Mouse (Mus musculus): ENCODE measurements around the gene Polh.

Gene Polh

DNA sequence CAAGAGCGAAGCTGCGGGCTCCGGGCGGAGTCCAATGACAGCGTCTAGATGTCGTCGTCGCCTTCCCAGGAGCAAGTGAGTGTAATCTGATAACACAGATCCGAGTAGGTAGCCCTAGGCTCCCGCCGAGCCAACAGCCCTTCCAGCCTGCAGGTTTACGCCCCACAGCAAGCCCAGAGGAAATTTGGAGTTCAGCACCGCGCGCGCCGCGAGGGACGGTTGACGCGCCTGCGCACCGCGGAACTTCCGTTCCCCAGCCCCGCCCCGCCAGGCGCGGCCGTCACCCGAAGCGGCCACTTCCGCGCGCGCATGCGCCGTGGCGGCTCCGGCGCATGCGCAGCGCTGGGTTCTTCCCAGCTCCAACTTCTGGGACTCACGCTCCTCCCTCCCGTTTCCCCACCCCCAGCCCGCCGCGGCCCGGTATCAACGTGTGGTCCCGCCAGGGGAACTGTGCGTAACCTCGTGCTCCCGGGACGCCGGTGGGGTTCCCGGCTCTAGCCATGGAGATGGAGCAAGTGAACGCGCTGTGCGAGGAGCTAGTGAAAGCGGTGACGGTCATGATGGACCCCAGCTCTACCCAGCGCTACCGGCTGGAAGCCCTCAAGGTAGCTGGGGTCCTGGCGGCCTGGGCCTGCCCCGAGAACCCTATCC is at the start of gene Polh, which contains the start of gene Xpo5:
TSS of gene Polh (minus strand) at position 225 of the 651 bp plus-strand sequence.
TSS of gene Xpo5 (plus strand) at position 362 of the 651 bp plus-strand sequence.
- DNase-seq (ENCODE audit: low spot score) = peak; percentile 59

DNA sequence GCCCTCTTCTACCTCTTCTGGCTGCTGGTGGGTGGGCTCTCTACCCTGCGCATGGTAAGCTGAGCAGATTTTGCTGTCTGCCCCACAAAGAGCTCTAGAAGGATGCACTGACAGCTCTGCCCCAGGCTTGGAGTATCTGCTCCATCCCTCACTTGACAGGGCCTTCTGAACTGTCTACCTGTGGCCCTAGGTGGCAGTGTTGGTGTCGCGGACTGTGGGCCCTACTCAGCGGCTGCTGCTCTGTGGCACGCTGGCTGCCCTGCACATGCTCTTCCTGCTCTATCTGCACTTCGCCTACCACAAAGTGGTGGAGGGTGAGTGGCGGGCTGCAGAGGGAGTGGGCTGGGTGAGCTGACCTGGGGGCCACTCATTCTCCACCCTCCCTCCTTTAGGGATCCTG is 48.7 kb upstream of the Polh start:
- DNase-seq (ENCODE audit: low spot score) = no peak

DNA sequence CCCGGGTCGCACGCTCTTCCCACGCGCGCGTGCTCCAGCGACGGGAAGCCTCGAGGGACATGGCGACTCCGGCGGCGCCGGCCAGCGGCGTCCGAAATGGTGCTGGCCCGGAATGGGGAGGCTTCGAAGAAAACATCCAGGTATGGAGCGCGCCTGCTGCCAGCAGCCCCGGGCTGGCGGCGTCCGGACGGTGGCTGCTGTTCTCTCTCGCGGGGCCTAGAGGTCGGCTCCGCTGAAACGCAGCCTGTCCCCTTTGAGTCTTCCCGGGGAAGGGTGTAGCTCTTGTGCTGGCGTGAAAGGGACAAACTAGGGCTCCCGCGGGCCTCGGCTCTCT is 45.7 kb upstream of the Polh start:
- DNase-seq (ENCODE audit: low spot score) = no peak

DNA sequence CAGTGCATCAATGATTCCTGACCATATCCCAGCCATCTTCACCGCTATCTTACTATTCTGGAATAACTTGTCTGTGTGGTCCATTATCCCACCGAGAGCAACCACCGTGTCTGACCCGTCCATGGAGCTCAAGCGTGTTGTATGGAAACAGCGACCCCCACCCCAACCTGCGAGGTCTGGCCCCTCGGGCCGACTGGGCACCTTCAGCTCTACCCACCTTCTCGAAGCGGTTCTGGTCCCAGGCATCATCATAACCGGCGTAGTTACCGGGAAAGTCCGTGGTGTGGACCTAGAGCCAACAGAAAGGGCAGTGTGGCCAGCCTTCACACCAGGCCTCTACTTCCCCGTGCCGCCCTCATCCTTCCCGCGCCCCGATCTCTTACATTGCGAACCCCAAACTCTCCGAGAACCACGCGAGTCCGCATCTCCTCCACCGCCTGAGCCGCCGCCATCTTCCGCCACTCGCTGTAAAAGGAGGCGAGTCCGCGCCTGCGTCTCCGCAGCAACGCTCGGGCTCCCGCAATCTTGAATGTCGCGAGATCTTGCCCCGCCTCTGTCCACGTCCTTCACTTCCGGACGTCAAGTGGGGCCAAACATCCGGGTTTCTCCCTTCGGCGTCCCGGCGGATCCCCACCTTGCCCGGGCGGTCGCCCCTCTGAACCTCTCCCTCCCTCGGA is 45.2 kb upstream of the Polh start, which contains the start of the genes Polr1c and Yipf3:
TSS of gene Polr1c (minus strand) at position 543 of the 677 bp plus-strand sequence.
TSS of gene Yipf3 (plus strand) at position 569 of the 677 bp plus-strand sequence.
- DNase-seq (ENCODE audit: low spot score) = peak; percentile 77

DNA sequence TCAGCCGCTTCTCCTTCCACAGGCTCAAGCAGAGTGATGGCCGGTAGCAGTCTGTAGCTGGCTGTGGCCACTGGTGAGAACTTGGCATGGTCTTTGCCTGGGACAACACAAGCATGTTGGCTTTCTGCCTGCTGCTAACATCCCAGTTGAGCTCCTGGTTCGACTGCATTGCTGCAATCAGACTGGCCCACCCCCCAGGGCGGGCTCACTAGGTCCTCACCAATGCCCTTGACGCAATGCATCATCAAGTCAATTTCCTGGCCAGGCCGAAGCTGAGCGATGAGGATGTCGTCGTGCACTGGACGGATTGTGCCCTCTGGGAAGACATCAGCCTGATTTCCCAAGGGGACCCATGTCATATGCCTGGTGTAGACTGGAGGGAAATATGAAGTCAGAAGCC is 42.1 kb upstream of the Polh start:
- DNase-seq (ENCODE audit: low spot score) = no peak

DNA sequence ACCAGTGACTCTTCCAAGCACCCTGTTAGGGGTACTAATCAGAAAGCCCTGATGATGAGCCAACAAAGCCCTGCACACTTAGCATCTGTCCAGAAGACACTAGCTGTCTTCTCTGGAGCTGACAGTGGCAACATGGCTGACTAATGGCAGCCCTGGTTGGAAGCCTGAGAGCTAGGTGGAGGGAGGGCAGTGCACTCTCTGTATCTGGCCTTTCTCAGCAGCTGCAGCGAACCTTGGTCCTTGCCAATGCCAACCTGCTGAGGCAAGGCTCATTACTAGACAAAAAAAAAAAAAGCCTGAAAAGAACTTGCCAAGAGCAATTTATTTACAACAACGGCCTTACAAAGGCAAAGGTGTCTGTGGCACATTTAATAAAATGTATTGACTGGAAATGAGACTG is 41.2 kb upstream of the Polh start:
- no peak for DNase-seq (ENCODE audit: low spot score)

DNA sequence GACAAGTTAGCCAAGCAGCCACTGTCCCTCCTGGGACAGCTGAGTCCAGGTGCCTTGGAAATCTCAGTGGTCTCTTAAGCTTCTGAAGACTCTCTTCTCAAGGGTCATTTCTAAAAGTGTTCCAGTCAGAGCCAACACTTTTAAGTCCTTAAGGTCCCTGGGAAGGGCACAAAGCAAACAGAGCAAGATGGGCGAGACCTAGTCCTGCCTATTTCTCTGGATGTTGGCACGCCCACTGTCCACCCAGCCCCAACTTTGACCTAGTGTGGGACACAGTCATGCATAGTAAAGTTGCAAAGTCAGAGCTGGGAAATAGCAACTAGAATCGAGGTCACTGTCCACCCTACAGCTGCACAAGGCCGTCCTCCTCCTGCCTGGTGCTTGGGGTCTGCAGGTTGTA is 40.5 kb upstream of the Polh start:
- no peak for DNase-seq (ENCODE audit: low spot score)

DNA sequence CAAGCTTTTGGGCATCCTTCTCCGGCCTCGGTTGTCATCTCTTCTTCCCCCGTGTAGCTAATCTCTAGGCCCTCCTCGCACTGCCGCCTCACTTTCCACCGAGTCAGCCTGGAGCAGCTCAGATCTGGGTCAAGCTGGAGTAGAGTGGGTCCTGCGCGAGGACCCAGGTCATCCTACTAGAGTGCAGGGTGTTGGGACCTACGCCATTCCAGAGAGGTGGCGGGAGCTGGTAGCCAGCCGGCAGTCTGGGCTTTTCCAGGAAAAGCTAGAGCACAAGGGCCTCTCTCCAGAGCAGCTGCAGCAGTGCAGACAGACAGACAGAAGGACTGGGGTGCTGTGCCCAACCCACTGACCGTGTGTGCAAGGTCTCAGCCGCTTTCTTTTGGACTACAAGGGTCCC is 39.8 kb upstream of the Polh start:
- DNase-seq (ENCODE audit: low spot score) = no peak

DNA sequence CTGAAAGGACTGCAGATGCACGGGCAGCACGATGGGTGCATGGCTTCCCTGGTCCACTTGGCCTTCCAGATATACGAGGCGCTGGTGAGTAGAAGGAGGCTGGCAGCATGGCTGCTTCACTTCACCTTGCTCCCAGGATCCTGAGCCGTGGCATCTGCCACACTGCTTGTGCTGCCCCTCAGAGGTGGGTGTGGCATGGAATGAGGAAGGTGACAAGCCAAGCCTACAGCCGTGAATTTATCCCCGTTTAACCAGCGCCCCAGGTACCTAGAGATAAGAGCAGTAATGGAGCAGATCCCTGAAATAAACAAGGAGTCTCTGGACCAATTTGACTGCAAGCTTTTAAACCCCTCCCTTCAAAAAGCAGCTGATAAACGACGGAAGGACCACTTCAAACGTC is 39.0 kb upstream of the Polh start:
- no peak for DNase-seq (ENCODE audit: low spot score)

DNA sequence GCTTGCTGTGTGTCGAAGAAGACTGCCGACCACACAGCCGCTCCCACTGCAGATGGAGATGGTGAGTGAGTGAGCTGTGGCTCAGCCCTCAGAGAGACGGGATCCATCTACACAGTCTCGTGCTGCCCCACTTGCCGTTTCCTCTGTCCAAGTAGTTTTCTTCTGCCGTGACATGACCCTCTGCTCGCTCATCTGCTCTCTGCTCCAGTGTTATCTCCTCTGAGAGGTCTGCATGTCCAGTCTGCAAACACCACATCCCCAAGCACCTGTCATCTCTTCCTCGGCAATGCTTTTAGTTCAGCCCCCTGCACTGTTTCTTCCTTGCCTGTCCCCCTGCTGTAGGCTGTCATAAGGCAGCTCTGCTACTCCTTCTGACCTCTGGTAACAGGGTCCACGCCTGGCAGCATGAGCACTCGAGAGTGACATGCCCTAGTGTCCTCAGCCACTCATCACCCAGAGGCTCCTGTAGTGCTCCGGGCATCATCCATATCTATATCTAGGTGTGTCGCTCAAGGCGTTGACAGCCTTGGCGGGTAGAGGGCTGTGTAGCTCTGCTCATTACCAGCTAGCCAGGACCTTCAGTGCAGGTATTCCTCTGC is 37.2 kb upstream of the Polh start:
- no peak for DNase-seq (ENCODE audit: low spot score)

DNA sequence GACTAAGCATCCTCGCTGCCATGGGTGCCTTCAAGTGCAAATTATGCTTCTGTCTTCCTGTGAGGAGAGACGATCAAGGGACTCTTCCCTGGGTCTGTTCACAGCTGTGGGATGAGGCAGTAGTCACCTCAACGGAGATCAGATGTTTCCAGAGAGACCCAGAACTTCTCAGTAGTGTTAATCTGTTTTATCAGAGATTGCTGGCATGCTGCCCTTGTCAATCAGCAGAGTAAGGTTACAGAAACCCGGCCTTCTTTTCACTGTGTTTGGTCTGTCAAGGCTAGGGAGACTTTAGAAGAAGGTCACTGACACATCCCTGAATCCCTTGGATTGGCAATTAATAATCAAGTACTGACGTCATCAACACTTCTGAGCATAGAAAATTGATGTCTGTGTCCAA is 35.0 kb upstream of the Polh start:
- no peak for DNase-seq (ENCODE audit: low spot score)

DNA sequence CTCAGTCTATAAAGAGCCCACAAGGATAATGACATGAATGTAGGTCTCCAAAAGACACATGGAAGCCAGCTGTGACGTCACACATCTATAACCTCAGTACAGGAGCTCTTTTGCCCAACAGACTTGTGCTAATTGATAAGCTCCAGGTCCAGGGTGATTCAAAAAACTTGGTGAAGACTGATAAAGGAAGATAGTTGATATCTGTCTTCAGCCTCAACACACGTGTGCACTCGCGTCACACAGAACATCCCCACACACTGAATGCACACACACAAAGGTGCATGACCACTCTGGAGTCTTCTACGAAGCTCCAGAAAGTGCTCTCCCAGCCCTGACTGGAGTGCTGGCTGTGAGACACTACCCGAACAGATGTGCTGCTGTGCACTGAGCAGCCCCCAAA is 34.6 kb upstream of the Polh start:
- no peak for DNase-seq (ENCODE audit: low spot score)

DNA sequence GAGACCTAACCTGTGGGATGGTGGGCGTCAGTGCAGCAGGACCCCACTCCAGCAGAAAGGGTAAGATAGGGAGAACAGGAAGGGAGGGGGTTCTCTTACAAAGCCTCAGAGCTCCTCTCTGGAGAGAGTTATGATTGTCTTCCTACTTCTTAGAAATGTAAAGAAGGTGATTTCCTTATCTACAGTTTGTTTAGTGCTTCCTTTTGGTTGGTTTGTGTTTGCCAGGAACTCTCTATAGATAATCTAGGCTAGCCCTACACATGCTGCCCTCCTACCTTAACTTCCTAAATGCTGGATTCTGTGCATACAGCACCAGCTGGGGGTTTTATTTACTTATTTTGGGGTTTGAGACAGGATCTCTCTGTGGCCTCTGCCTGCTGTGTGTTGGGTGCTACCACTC is 33.6 kb upstream of the Polh start:
- no peak for DNase-seq (ENCODE audit: low spot score)

DNA sequence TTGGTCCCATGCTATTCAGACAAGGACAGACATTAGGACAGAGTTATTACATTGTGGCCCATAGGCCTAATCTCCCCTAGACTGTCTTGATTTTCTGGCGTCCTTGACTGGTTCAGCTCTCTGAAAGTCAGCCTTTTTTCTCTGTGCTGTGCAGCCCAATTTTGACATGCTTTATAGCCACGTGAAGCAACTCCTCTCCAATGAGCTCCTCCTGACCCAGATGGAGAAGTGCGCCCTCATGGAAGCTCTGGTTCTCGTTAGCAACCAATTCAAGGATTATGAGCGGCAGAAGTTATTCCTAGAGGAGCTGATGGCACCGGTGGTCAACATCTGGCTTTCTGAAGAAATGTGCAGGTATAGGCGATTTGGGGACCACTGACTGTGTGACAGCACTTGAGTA is 25.1 kb upstream of the Polh start:
- DNase-seq (ENCODE audit: low spot score) = no peak

DNA sequence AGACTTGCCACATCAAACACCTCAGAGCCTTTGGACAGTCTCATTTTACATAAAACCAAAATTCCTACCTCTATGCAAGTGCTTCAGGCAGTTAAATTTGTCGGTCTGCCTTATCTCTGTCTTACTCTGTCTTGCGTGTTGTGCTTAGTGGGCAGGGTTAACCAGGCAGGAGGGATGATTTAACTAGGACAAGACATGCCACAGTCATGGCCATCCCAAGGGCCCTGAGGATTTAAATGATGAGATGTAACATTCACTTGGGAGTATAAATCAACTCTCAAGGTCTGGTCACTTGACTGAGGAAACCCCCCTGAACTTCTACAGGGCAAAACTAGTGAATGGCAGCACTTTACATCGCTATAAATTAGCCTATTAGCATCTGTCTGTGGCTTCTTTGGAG is 19.2 kb upstream of the Polh start:
- no peak for DNase-seq (ENCODE audit: low spot score)

DNA sequence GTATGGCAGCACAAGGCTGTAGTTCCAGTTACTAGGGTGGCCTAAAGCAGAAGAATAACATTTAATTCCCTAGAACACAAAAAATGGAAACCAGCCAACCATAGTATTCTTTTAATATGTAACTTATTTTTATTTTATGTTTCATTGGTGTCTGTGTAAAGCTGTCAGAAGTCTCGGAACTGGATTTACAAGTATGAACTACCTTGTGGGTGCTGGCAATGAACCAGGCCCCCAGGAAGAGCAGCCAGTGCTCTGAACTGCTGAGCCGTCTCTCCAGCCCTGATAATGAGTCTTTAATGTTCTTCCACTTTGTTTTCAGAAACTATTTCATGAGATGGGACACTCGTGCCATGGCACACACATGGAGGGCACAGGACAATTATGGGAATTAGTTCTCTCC is 8.1 kb upstream of the Polh start:
- DNase-seq (ENCODE audit: low spot score) = no peak

DNA sequence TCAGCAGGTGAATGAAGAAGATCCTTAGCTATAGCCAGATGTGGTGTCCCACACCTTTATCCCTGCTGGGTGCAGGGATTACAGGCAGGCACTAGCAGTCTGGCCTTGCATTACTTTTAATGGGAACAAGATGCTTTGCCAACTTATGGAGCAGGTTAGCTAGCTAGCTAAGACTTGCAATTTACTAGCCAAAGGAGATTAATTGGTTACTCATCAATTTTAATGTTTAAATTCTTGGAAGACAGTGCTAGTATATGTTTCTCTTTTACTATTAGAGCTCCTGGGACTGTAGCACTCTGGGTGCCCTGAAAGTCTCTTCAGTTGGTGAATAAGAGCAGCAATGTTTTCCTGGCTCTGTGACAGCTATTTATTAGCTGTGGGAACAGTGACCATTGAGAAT is 4.2 kb upstream of the Polh start:
- DNase-seq (ENCODE audit: low spot score) = no peak

DNA sequence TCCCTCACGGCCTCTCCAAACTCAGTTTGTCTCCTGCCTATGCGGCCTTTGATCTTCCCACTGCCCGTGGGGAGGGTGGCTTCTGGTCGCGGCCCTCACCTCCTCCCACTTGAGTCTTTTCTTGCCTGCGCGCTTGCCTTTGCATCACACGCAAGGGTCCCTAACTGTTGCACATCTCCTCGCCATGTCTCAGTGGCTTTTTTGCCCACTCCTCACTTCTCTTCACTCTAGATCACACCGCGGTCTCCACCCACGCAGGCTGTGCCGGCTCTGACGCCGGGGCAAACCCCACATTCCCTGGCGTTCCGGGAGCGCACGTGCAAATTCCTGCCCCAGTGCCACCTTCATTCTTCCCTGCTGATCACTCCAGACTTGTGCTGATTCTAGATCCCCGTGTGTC is 633 bp upstream of the Polh start:
- DNase-seq (ENCODE audit: low spot score) = no peak

DNA sequence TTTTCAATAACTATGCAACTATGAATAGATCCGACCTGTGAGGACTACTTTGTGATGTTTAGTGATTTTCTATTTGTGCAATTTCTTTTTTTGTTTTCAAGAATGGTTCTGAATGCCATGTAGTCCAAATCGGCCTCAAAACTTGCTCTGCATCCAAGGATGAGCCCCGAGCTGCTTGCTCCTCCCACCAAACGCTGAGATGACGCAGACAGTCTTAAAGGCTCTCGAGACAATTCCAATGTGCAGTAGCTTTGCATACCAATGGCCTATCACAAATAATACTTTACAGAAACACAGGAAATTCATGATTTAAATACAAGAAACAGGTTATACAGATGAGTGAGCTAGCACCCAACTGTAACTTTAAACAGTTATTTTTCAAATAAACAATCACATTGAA is 1.3 kb downstream of the Polh start:
- no peak for DNase-seq (ENCODE audit: low spot score)

DNA sequence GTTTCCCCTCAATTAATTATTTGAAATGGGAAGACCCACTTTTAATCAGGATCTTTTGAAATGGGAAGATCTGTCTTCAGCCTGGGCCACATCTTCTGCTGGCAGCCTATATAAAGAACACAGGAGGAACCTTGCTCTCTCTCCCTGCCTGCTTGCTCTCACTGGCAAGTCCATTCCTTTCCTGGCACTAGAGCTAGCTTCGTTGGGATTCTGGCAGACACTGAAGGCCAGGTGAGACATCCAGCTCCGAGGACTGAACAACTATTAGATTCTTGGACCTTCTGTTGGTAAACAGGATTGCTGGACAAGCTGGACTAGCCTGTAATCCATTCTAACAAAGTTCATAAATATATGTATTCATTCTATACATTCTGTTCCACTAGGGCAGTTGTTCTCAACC is 13.6 kb downstream of the Polh start:
- no peak for DNase-seq (ENCODE audit: low spot score)

DNA sequence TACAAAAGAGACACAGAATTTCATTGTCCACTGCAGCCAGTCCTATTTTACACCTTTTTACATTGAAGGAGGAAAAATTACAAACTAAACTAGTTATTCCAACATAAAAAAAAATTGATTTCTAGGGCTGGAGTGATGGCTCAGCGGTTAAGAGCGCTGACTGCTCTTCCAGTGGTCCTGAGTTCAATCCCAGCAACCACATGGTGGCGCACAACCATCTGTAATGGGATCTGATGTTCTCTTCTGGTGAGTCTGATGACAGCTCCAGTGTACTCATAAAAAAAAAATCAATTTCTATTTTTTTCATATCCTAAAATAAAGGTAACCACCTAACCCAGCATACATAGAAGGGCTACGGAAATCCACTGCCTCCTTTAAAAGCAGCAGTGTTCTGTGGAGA is 20.2 kb downstream of the Polh start:
- no peak for DNase-seq (ENCODE audit: low spot score)

DNA sequence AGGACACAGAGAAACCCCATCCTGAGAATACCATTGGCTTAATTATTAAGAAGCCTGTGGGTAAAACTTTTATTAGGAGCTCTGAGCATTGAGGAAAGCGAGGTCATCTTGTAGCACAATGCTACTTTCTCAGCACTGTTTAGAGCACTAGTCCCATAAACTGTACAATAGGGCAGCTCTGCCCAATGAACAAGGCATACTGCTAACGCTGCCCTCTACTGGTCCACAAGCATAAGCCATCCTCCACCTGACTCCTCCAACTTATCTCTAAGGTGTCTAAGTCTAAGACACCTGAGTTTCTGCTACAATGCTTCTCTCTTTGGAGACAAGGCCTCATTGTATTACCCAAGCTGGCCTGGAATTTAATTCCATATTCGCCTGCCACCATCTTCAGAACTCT is 31.9 kb downstream of the Polh start:
- DNase-seq (ENCODE audit: low spot score) = no peak

DNA sequence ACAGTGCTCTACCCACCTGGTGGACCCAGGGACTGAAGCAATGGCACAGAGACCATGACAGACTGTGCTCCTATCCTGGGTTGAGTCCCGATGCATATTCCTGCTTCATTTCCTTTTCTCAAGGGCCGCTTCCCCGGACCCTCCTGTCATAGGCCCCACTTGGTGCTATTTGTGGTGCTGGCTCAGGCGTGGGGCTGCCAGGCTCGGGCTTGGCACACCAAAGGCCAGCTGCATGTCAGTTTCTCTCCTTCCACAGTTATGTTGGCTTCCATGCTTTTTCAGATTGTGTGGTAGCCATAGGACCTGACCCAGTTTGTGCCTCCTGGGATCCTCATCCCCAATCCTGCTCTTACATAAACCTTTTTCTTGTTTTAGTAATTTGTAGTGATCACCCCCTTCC is 33.7 kb downstream of the Polh start:
- no peak for DNase-seq (ENCODE audit: low spot score)

DNA sequence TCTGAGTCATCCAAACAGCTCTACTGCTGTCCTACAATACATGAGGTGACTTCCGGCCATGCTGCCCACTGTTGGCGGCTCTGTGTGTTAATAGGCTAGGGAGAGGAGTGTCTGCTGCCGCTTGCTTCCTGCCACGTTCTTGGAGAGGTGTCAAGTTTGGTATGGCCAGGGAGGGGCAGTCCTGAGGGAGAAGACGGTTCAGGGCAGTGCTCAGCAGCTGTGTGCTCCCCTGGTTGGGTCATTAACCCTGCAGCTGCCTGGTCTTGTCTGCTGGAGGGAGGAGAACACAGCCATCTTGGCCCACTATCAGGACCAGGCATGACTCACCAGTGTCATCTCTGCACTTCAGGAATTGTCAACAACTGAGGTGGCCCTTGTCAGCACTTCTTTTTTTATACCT is 34.1 kb downstream of the Polh start:
- no peak for DNase-seq (ENCODE audit: low spot score)

Measured in layer of hippocampus, adult 9-10 months (tissue).